Mouse (Mus musculus): ENCODE measurements around the gene Vps37d. TPM values are rescaled to one million over a fixed set of nuclear protein-coding genes. Genes with fewer than 3 reads are reported as not detected.
A peak's percentile ranks its signal among the peaks of the same experiment; 100 is the strongest.

The Vps37d gene
- polyA plus RNA-seq, 1 experiment from 2014 or later, result 12.6 TPM

DNA sequence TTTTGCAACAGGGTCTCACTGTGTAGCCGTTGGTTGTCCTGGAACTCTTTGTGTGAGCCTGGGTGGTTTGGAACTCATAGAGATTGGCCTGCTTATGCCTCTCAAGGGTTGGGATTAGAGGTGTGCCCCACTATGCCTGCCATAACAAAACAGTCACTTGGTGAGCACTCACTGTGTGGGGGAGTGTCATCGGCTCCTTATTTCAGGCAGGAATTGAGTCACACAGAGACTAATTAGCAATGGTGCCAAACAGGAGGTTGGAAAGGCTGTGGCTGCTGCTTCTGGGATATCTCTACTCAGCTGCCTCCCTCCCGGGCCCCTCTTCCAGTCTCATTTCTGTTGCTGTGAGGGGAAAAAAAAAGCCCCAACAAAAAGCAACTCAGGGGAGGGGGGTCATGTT, 33.5 kb downstream of the Vps37d start:
- WGBS, result 88% methylated on average over 3 of the region's 3 CpGs
- H3K4me2 ChIP-seq (replicated peaks), result no peak overlapping the region
- no peak for ATAC-seq (ENCODE audit: insufficient number of reproducible peaks, low FRiP score, low TSS enrichment, low read depth)
- H3K27me3 ChIP-seq, result no peaks in the 10 kb centered on the region
- no peak overlapping the region for H3K27ac ChIP-seq (replicated peaks)
- H3K9ac ChIP-seq, result no peak overlapping the region
- H3K9me3 ChIP-seq (replicated peaks), result no peaks in the 10 kb centered on the region
- H3K4me3 ChIP-seq (replicated peaks), result no peak overlapping the region
- H3K36me3 ChIP-seq, result peaks cover 48% of the 10 kb centered on the region
- H3K4me1 ChIP-seq, result peaks cover 9% of the 10 kb centered on the region; the same call in 1 of the 2 replicates

GRCm38 (mm10) chr5:135042105-135042788, 35.8 kb downstream of the Vps37d start:
- ATAC-seq (ENCODE audit: insufficient number of reproducible peaks, low FRiP score, low TSS enrichment, low read depth), result no peak
- WGBS, result 38% methylated on average over 20 of the region's 21 CpGs
- Histone ChIP-seq H3K4me1 (peaks cover 10% of the 10 kb centered on the region; the same call in 1 of the 2 replicates), H3K4me2 (replicated peaks) (no peak overlapping the region), H3K4me3 (replicated peaks) (no peak overlapping the region), H3K9me3 (replicated peaks) (no peaks in the 10 kb centered on the region), H3K9ac (no peak overlapping the region), H3K36me3 (peaks cover 45% of the 10 kb centered on the region), H3K27ac (replicated peaks) (no peak overlapping the region), H3K27me3 (no peaks in the 10 kb centered on the region)

- Histone ChIP-seq H3K27me3 (no peaks in the 10 kb centered on the region), H3K27ac (replicated peaks) (no peak overlapping the region), H3K9ac (no peak overlapping the region), H3K4me3 (replicated peaks) (no peak overlapping the region), H3K9me3 (replicated peaks) (no peaks in the 10 kb centered on the region), H3K4me2 (replicated peaks) (no peak overlapping the region), H3K36me3 (peaks cover 39% of the 10 kb centered on the region), H3K4me1 (peaks cover 10% of the 10 kb centered on the region; the same call in 1 of the 2 replicates)
- WGBS, result 82% methylated on average over 11 of the region's 11 CpGs
- ATAC-seq (ENCODE audit: insufficient number of reproducible peaks, low FRiP score, low TSS enrichment, low read depth), result no peak
Observed at GRCm38 (mm10) chr5:135040777-135041176, 37.3 kb downstream of the Vps37d start.

DNA sequence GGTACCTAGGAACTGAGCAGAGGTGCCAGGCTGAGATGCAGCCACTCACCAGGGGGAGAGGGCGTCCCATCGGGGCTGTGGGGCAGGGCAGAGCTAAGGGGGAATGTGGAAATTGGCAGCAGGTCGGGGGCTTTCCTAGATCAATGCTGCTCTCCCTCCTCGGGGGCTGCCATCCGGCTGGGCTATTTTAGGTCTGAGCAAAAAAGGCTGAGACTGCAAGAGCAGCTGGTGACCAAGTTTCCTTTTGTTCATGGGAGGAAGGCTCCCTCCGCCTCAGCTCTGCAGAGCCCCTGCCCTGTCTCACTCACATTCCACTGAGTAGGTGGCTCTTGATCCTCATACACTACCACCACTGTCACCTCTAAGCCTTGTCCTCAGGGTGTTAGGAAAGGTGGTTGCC, 38.0 kb downstream of the Vps37d start:
- Histone ChIP-seq H3K4me2 (replicated peaks) (no peak overlapping the region), H3K4me3 (replicated peaks) (no peak overlapping the region), H3K36me3 (peaks cover 32% of the 10 kb centered on the region), H3K27me3 (no peaks in the 10 kb centered on the region), H3K27ac (replicated peaks) (no peak overlapping the region), H3K9me3 (replicated peaks) (no peaks in the 10 kb centered on the region), H3K4me1 (peaks cover 10% of the 10 kb centered on the region; the same call in 1 of the 2 replicates), H3K9ac (no peak overlapping the region)
- 43% methylated on average over 6 of the region's 6 CpGs for WGBS
- no peak for ATAC-seq (ENCODE audit: insufficient number of reproducible peaks, low FRiP score, low TSS enrichment, low read depth)

DNA sequence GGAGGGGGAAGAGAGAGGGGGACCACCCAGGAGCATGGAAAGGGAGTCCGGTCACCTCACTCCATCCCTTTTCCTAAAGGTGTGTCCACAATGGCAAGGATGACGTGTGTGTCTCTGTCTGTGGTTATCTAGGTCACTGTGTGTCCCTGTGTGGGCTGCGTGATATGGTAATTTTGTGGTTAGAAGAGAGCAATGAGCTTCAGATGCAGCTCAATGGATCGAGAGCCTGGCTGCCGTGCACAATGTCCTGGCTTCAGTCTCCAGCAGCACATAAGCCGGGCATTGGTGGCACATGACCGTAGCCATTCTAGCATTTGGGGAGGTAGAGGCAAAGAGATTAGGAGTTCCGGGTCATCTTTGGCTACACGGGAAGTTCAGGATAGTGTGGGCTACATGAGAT, 38.5 kb downstream of the Vps37d start:
- H3K4me2 ChIP-seq (replicated peaks), result no peak overlapping the region
- H3K27ac ChIP-seq (replicated peaks), result no peak overlapping the region
- no peak overlapping the region for H3K9ac ChIP-seq
- H3K27me3 ChIP-seq, result no peaks in the 10 kb centered on the region
- peaks cover 10% of the 10 kb centered on the region; the same call in 1 of the 2 replicates for H3K4me1 ChIP-seq
- 76% methylated on average over 9 of the region's 9 CpGs for WGBS
- peaks cover 27% of the 10 kb centered on the region; the same call in 1 of the 2 replicates for H3K36me3 ChIP-seq
- H3K4me3 ChIP-seq (replicated peaks), result no peak overlapping the region
- no peak for ATAC-seq (ENCODE audit: insufficient number of reproducible peaks, low FRiP score, low TSS enrichment, low read depth)
- H3K9me3 ChIP-seq (replicated peaks), result no peaks in the 10 kb centered on the region

GRCm38 (mm10) chr5:135037946-135038345, 40.1 kb downstream of the Vps37d start:
- H3K36me3 ChIP-seq, result peaks cover 22% of the 10 kb centered on the region; the same call in 1 of the 2 replicates
- 81% methylated on average over 3 of the region's 3 CpGs for WGBS

DNA sequence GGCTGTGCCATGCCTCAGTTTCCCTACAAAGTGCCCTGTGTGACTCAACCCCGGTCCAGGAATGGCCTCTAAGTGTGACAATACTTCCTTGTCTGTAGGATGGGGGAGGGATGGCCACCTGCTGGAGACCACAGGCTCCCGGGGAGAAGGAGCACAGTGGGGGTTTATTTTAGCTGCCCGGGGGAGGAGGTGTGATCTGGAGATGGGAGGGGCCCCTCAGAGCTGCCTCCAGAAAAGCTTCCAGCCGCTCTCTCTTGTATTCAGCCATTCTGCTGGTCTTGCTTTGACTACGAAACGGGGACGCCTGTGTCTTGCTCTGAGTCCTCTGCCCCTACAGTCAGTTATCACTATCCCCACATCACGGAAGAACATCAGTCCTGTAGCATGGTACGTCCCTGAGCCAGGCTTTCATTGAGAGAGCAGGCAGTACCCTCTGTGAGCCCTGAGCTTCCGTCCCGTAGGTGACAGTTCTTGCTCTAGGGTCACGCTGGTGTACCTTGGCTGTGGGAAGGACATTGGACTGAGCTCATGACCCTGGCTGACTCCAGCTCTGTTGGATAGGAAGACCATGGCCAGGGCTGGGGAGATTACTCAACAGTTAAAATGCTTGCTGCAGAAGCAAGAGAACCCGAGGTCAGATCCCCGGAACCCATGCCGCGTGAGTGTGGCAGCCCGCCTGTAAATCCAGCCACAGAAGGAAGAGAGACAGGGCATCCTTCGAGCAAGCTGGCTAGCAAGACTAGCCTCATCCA, 42.3 kb downstream of the Vps37d start:
- 69% methylated on average over 18 of the region's 18 CpGs for WGBS
- Histone ChIP-seq H3K4me1 (peaks cover 10% of the 10 kb centered on the region; the same call in 1 of the 2 replicates), H3K9me3 (replicated peaks) (no peaks in the 10 kb centered on the region), H3K27ac (replicated peaks) (no peak overlapping the region), H3K27me3 (no peaks in the 10 kb centered on the region), H3K4me3 (replicated peaks) (no peak overlapping the region), H3K36me3 (peaks cover 22% of the 10 kb centered on the region; the same call in 1 of the 2 replicates), H3K4me2 (replicated peaks) (no peak overlapping the region), H3K9ac (no peak overlapping the region)
- ATAC-seq (ENCODE audit: insufficient number of reproducible peaks, low FRiP score, low TSS enrichment, low read depth), result no peak

More at GRCm38 (mm10) chr5:135037946-135038345, 40.1 kb downstream of the Vps37d start:
- H3K27me3 ChIP-seq, result no peaks in the 10 kb centered on the region
- no peak overlapping the region for H3K27ac ChIP-seq (replicated peaks)
- H3K4me1 ChIP-seq, result peaks cover 10% of the 10 kb centered on the region; the same call in 1 of the 2 replicates
- no peak overlapping the region for H3K4me2 ChIP-seq (replicated peaks)
- no peak overlapping the region for H3K4me3 ChIP-seq (replicated peaks)
- H3K9ac ChIP-seq, result no peak overlapping the region
- ATAC-seq (ENCODE audit: insufficient number of reproducible peaks, low FRiP score, low TSS enrichment, low read depth), result no peak
- H3K9me3 ChIP-seq (replicated peaks), result no peaks in the 10 kb centered on the region

GRCm38 (mm10) chr5:135034593-135034992, 43.5 kb downstream of the Vps37d start:
- Histone ChIP-seq H3K4me1 (peaks cover 2% of the 10 kb centered on the region; the same call in 1 of the 2 replicates), H3K27me3 (no peaks in the 10 kb centered on the region), H3K36me3 (peaks cover 19% of the 10 kb centered on the region; the same call in 1 of the 2 replicates), H3K4me2 (replicated peaks) (no peak overlapping the region), H3K9ac (no peak overlapping the region), H3K4me3 (replicated peaks) (no peak overlapping the region), H3K27ac (replicated peaks) (no peak overlapping the region), H3K9me3 (replicated peaks) (no peaks in the 10 kb centered on the region)
- WGBS, result 97% methylated on average over 2 of the region's 2 CpGs
- ATAC-seq (ENCODE audit: insufficient number of reproducible peaks, low FRiP score, low TSS enrichment, low read depth), result no peak

GRCm38 (mm10) chr5:135032581-135032980, 45.5 kb downstream of the Vps37d start:
- H3K9me3 ChIP-seq (replicated peaks), result no peaks in the 10 kb centered on the region
- H3K27ac ChIP-seq (replicated peaks), result no peak overlapping the region
- peaks cover 13% of the 10 kb centered on the region for H3K4me1 ChIP-seq
- H3K9ac ChIP-seq, result no peak overlapping the region
- WGBS, result 85% methylated on average over 5 of the region's 5 CpGs
- ATAC-seq (ENCODE audit: insufficient number of reproducible peaks, low FRiP score, low TSS enrichment, low read depth), result no peak
- no peak overlapping the region for H3K4me3 ChIP-seq (replicated peaks)
- H3K36me3 ChIP-seq, result peaks cover 7% of the 10 kb centered on the region; the same call in 1 of the 2 replicates
- H3K4me2 ChIP-seq (replicated peaks), result no peak overlapping the region
- no peaks in the 10 kb centered on the region for H3K27me3 ChIP-seq

GRCm38 (mm10) chr5:135029007-135029854, 48.8 kb downstream of the Vps37d start:
- 50% methylated on average over 18 of the region's 18 CpGs for WGBS
- no peak overlapping the region; the same call in 1 of the 2 replicates for H3K4me2 ChIP-seq (replicated peaks)
- H3K36me3 ChIP-seq, result no peaks in the 10 kb centered on the region
- 0 out of 2 replicates have a peak overlapping the region, but pooled peaks have one; percentile 17 for H3K27ac ChIP-seq (replicated peaks)
- H3K9me3 ChIP-seq (replicated peaks), result no peaks in the 10 kb centered on the region
- no peak overlapping the region for H3K9ac ChIP-seq
- no peak overlapping the region for H3K4me3 ChIP-seq (replicated peaks)
- ATAC-seq (ENCODE audit: insufficient number of reproducible peaks, low FRiP score, low TSS enrichment, low read depth), result no peak
- peaks cover 34% of the 10 kb centered on the region for H3K4me1 ChIP-seq
- H3K27me3 ChIP-seq, result no peaks in the 10 kb centered on the region

Measured in embryonic facial prominence, embryonic 15.5 days (tissue).